Mouse (Mus musculus) myocyte (in vitro differentiated cells): Measurements from ENCODE around the gene Il33. TPM values are rescaled to one million over a fixed set of nuclear protein-coding genes. Genes with fewer than 3 reads are reported as not detected.

ENCODE experiments used
- H3K27me3 ChIP-seq: one replicate; pipeline ENCODE4 v1.6.1; 2011; ENCODE audit not compliant: control insufficient read depth, insufficient read depth, insufficient read length
- H3K36me3 ChIP-seq: one replicate; pipeline ENCODE4 v1.6.1; 2011; ENCODE audit not compliant: control insufficient read depth, insufficient read depth
- H3K4me2 ChIP-seq: one replicate; pipeline ENCODE4 v1.6.1; 2011; ENCODE audit warnings: low read depth, control low read depth
- H3K4me3 ChIP-seq: one replicate; pipeline ENCODE4 v1.5.1; 2011; ENCODE audit warnings: mild to moderate bottlenecking, control low read depth, moderate library complexity
- H3K79me2 ChIP-seq: one replicate; pipeline ENCODE4 v1.6.1; 2011; ENCODE audit not compliant: control insufficient read depth, insufficient read depth
- H3ac ChIP-seq: one replicate; pipeline ENCODE4 v1.6.1; 2011; ENCODE audit not compliant: control insufficient read depth, insufficient read length
- CEBPB ChIP-seq: IDR thresholded peaks from 2 replicates; pipeline ENCODE4 v1.6.1; 2011; ENCODE audit warnings: mild to moderate bottlenecking, moderate library complexity; ENCODE audit not compliant: poor library complexity, insufficient read depth, severe bottlenecking
- E2F4 ChIP-seq: IDR thresholded peaks from one replicate; pipeline ENCODE4 v1.6.1; 2011; ENCODE audit warnings: mild to moderate bottlenecking, control low read depth, moderate library complexity; ENCODE audit not compliant: insufficient read depth
- MAX ChIP-seq: IDR thresholded peaks from one replicate; pipeline ENCODE4 v1.6.1; 2011; ENCODE audit warnings: low read depth, mild to moderate bottlenecking, control low read depth
- MYOD1 ChIP-seq, 3 experiments: IDR thresholded peaks; one replicate each; pipeline ENCODE4 v1.6.1; 2011; ENCODE audit warnings: control low read depth in 2 of 3, low read depth in 2 of 3, mild to moderate bottlenecking in 2 of 3, moderate library complexity in 1 of 3; ENCODE audit not compliant: insufficient read length in 2 of 3, control insufficient read depth in 1 of 3
- MYOG ChIP-seq, 3 experiments: IDR thresholded peaks; one replicate each; pipeline ENCODE4 v1.6.1; 2011; ENCODE audit warnings: control low read depth in 2 of 3, low read depth in 2 of 3, mild to moderate bottlenecking in 2 of 3; ENCODE audit not compliant: insufficient read length in 2 of 3, control insufficient read depth in 1 of 3, insufficient read depth in 1 of 3
- POLR2A ChIP-seq: IDR thresholded peaks from one replicate; pipeline ENCODE4 v1.6.1; 2011; ENCODE audit warnings: low read depth, mild to moderate bottlenecking, control low read depth, moderate library complexity; ENCODE audit not compliant: insufficient read length
- POLR2AphosphoS2 ChIP-seq: IDR thresholded peaks from one replicate; pipeline ENCODE4 v1.6.1; 2011; ENCODE audit warnings: low read depth, control low read depth; ENCODE audit not compliant: insufficient read length
- REST ChIP-seq: IDR thresholded peaks from one replicate; pipeline ENCODE4 v1.6.1; 2011; ENCODE audit warnings: mild to moderate bottlenecking, control low read depth, moderate library complexity; ENCODE audit not compliant: insufficient read depth, insufficient read length
- SRF ChIP-seq: IDR thresholded peaks from one replicate; pipeline ENCODE4 v1.6.1; 2011; ENCODE audit warnings: low read depth; ENCODE audit not compliant: control insufficient read depth, insufficient read length
- TCF12 ChIP-seq: IDR thresholded peaks from one replicate; pipeline ENCODE4 v1.6.1; 2011; ENCODE audit warnings: mild to moderate bottlenecking, control low read depth; ENCODE audit not compliant: poor library complexity, insufficient read depth, severe bottlenecking
- TCF3 ChIP-seq: IDR thresholded peaks from one replicate; pipeline ENCODE4 v1.6.1; 2011; ENCODE audit warnings: low read depth, control low read depth; ENCODE audit not compliant: insufficient read length
- USF1 ChIP-seq: IDR thresholded peaks from one replicate; pipeline ENCODE4 v1.6.1; 2011; ENCODE audit warnings: low read depth, mild to moderate bottlenecking, control low read depth, moderate library complexity
- polyA plus RNA-seq: library from polyadenylated mRNA; unstranded; fragments of >200 nt; fragmentation: generic; extraction: Trizol; gene quantifications from one replicate; pipeline ENCODE4 v1.2.1, GENCODE M21; 2012; ENCODE audit warnings: missing spikeins

Gene Il33
- polyA plus RNA-seq, 1 experiment, result 1.4 TPM

- no peak overlapping the region for H3ac ChIP-seq
- no peak overlapping the region for H3K4me3 ChIP-seq
- no peaks in the 10 kb centered on the region for H3K27me3 ChIP-seq
- no peak for TF ChIP-seq TCF3
- no peaks in the 10 kb centered on the region for H3K79me2 ChIP-seq
- peak overlapping the region; percentile 38 for H3K4me2 ChIP-seq
- no peaks in the 10 kb centered on the region for H3K36me3 ChIP-seq
Observed at GRCm38 (mm10) chr19:29984208-29985005, 59.5 kb downstream of the Il33 start.

- H3K4me2 ChIP-seq, result peak overlapping the region; percentile 14
- H3K79me2 ChIP-seq, result no peaks in the 10 kb centered on the region
- no peaks in the 10 kb centered on the region for H3K27me3 ChIP-seq
- H3ac ChIP-seq, result no peak overlapping the region
- TF ChIP-seq MAX (no peak), TCF3 (no peak), POLR2A (no peak), CEBPB (no peak), MYOG (IDR thresholded peaks at IDR 0.05; ENCODE audit: control insufficient read depth in 1 of 3, insufficient read depth in 1 of 3, insufficient read length in 2 of 3, low read depth in 2 of 3) (no peak), REST (no peak), POLR2AphosphoS2 (no peak), E2F4 (no peak)
- H3K4me3 ChIP-seq, result no peak overlapping the region
- no peaks in the 10 kb centered on the region for H3K36me3 ChIP-seq
Observed at GRCm38 (mm10) chr19:29986464-29987091, 61.7 kb downstream of the Il33 start.

GRCm38 (mm10) chr19:30000406-30001365, 75.8 kb downstream of the Il33 start:
- no peaks in the 10 kb centered on the region for H3K36me3 ChIP-seq
- H3K4me3 ChIP-seq, result no peak overlapping the region
- H3ac ChIP-seq, result no peak overlapping the region
- no peaks in the 10 kb centered on the region for H3K79me2 ChIP-seq
- H3K27me3 ChIP-seq, result no peaks in the 10 kb centered on the region
- H3K4me2 ChIP-seq, result peak overlapping the region; percentile 18
- TF ChIP-seq MAX, result no peak
- TF ChIP-seq MYOD1 (IDR thresholded peaks at IDR 0.05; ENCODE audit: control insufficient read depth in 1 of 3, insufficient read length in 2 of 3, low read depth in 2 of 3), result no peak
- no peak for TF ChIP-seq POLR2A
- no peak for TF ChIP-seq TCF3
- TF ChIP-seq USF1, result no peak
- TF ChIP-seq TCF12, result no peak
- no peak for TF ChIP-seq MYOG (IDR thresholded peaks at IDR 0.05; ENCODE audit: control insufficient read depth in 1 of 3, insufficient read depth in 1 of 3, insufficient read length in 2 of 3, low read depth in 2 of 3)
- no peak for TF ChIP-seq REST
- TF ChIP-seq E2F4, result no peak
- no peak for TF ChIP-seq CEBPB
- TF ChIP-seq POLR2AphosphoS2, result no peak
- no peak for TF ChIP-seq SRF

GRCm38 (mm10) chr19:30001550-30001949, 76.6 kb downstream of the Il33 start:
- no peaks in the 10 kb centered on the region for H3K79me2 ChIP-seq
- TF ChIP-seq E2F4, result no peak
- no peak for TF ChIP-seq CEBPB
- TF ChIP-seq USF1, result no peak
- TF ChIP-seq POLR2A, result no peak
- no peak for TF ChIP-seq MYOG (IDR thresholded peaks at IDR 0.05; ENCODE audit: control insufficient read depth in 1 of 3, insufficient read depth in 1 of 3, insufficient read length in 2 of 3, low read depth in 2 of 3)
- no peak for TF ChIP-seq MAX
- TF ChIP-seq TCF3, result no peak
- peaks cover 4% of the 10 kb centered on the region for H3K27me3 ChIP-seq
- H3K4me2 ChIP-seq, result no peak overlapping the region
- no peaks in the 10 kb centered on the region for H3K36me3 ChIP-seq
- no peak overlapping the region for H3K4me3 ChIP-seq
- no peak overlapping the region for H3ac ChIP-seq

- Histone ChIP-seq H3ac (no peak within 1 kb of the TSS), H3K4me2 (no peak within 1 kb of the TSS), H3K4me3 (no peak within 1 kb of the TSS), H3K79me2 (no peaks in the 10 kb centered on the region), H3K27me3 (peaks cover 4% of the 10 kb centered on the region), H3K36me3 (no peaks in the 10 kb centered on the region)
- TF ChIP-seq POLR2A, result no peak
- TF ChIP-seq MAX, result no peak
- TF ChIP-seq USF1, result no peak
- no peak for TF ChIP-seq CEBPB
- TF ChIP-seq E2F4, result no peak
- no peak for TF ChIP-seq POLR2AphosphoS2
- TF ChIP-seq TCF12, result no peak
- TF ChIP-seq SRF, result no peak
- no peak for TF ChIP-seq TCF3
- TF ChIP-seq MYOD1 (IDR thresholded peaks at IDR 0.05; ENCODE audit: control insufficient read depth in 1 of 3, insufficient read length in 2 of 3, low read depth in 2 of 3), result no peak
- no peak for TF ChIP-seq MYOG (IDR thresholded peaks at IDR 0.05; ENCODE audit: control insufficient read depth in 1 of 3, insufficient read depth in 1 of 3, insufficient read length in 2 of 3, low read depth in 2 of 3)
- no peak for TF ChIP-seq REST
Observed at GRCm38 (mm10) chr19:30003621-30004020, 78.7 kb downstream of the Il33 start, which contains the start of gene Trpd52l3. TSS of gene Trpd52l3 (plus strand) at chr19:30003790.
